Mouse (Mus musculus): Measurements from ENCODE around the gene Pilra. TPM values are rescaled to one million over a fixed set of nuclear protein-coding genes. Genes with fewer than 3 reads are reported as not detected.

The Pilra gene
- total and polyA plus RNA-seq, 3 experiments, result 0.97 to 3.1 (median 2.6) TPM

GRCm38 (mm10) chr5:137825030-137825429 lies 11.1 kb downstream of the Pilra start:
- no peak overlapping the region for H3K4me3 ChIP-seq
- H3K4me1 ChIP-seq (ENCODE audit: control insufficient read depth, insufficient read depth, low read length), result no peaks in the 10 kb centered on the region
- H3K9ac ChIP-seq (ENCODE audit: low read depth, low read length), result no peak overlapping the region
- no peaks in the 10 kb centered on the region for H3K36me3 ChIP-seq (ENCODE audit: control insufficient read depth, insufficient read depth, low read length)
- no peak overlapping the region for H3K27ac ChIP-seq
- no peak for TF ChIP-seq POLR2A (IDR thresholded peaks at IDR 0.05; ENCODE audit: insufficient read depth, low read depth, low read length)
- no peak for TF ChIP-seq EP300 (IDR thresholded peaks at IDR 0.05; ENCODE audit: insufficient read depth, low read depth, low read length)
- no peak for DNase-seq
- no peaks in the 10 kb centered on the region for H3K27me3 ChIP-seq (ENCODE audit: control insufficient read depth, insufficient read depth, low read length)
- H3K79me2 ChIP-seq (replicated peaks; ENCODE audit: control insufficient read depth, insufficient read depth, low read length), result no peaks in the 10 kb centered on the region
- intact Hi-C loops (cut with DNase I), result no loop called here
- WGBS, result 91% methylated on average over 3 of the region's 3 CpGs

- Histone ChIP-seq H3K4me3 (no peak overlapping the region), H3K27me3 (ENCODE audit: control insufficient read depth, insufficient read depth, low read length) (no peaks in the 10 kb centered on the region), H3K27ac (no peak overlapping the region), H3K36me3 (ENCODE audit: control insufficient read depth, insufficient read depth, low read length) (no peaks in the 10 kb centered on the region), H3K79me2 (replicated peaks; ENCODE audit: control insufficient read depth, insufficient read depth, low read length) (no peaks in the 10 kb centered on the region), H3K9ac (ENCODE audit: low read depth, low read length) (no peak overlapping the region), H3K4me1 (ENCODE audit: control insufficient read depth, insufficient read depth, low read length) (no peaks in the 10 kb centered on the region)
- DNase-seq, result no peak
- 87% methylated on average over 6 of the region's 6 CpGs for WGBS
- TF ChIP-seq POLR2A (IDR thresholded peaks at IDR 0.05; ENCODE audit: insufficient read depth, low read depth, low read length), result no peak
- no peak for TF ChIP-seq EP300 (IDR thresholded peaks at IDR 0.05; ENCODE audit: insufficient read depth, low read depth, low read length)
- no peak for TF ChIP-seq CTCF (IDR thresholded peaks at IDR 0.05)
- intact Hi-C loops (cut with DNase I), result no loop called here
These were observed 12.5 kb downstream of the Pilra start for GRCm38 (mm10) chr5:137823455-137824045.

- intact Hi-C loops (cut with DNase I), result no loop called here
- no peaks in the 10 kb centered on the region for H3K27me3 ChIP-seq (ENCODE audit: control insufficient read depth, insufficient read depth, low read length)
- TF ChIP-seq EP300 (IDR thresholded peaks at IDR 0.05; ENCODE audit: insufficient read depth, low read depth, low read length), result no peak
- TF ChIP-seq POLR2A (IDR thresholded peaks at IDR 0.05; ENCODE audit: insufficient read depth, low read depth, low read length), result no peak
- TF ChIP-seq CTCF (IDR thresholded peaks at IDR 0.05), result no peak
- WGBS, result 89% methylated on average over 1 of the region's 1 CpGs
- no peak overlapping the region for H3K4me3 ChIP-seq
- no peak for DNase-seq
- H3K79me2 ChIP-seq (replicated peaks; ENCODE audit: control insufficient read depth, insufficient read depth, low read length), result no peaks in the 10 kb centered on the region
- no peak overlapping the region for H3K27ac ChIP-seq
- H3K4me1 ChIP-seq (ENCODE audit: control insufficient read depth, insufficient read depth, low read length), result no peaks in the 10 kb centered on the region
- no peak overlapping the region for H3K9ac ChIP-seq (ENCODE audit: low read depth, low read length)
- H3K36me3 ChIP-seq (ENCODE audit: control insufficient read depth, insufficient read depth, low read length), result no peaks in the 10 kb centered on the region
These were observed 13.5 kb downstream of the Pilra start for GRCm38 (mm10) chr5:137822602-137823001.

GRCm38 (mm10) chr5:137822126-137822525 lies 14.0 kb downstream of the Pilra start:
- Histone ChIP-seq H3K36me3 (ENCODE audit: control insufficient read depth, insufficient read depth, low read length) (no peaks in the 10 kb centered on the region), H3K27me3 (ENCODE audit: control insufficient read depth, insufficient read depth, low read length) (no peaks in the 10 kb centered on the region), H3K9ac (ENCODE audit: low read depth, low read length) (no peak overlapping the region), H3K27ac (no peak overlapping the region), H3K79me2 (replicated peaks; ENCODE audit: control insufficient read depth, insufficient read depth, low read length) (no peaks in the 10 kb centered on the region), H3K4me1 (ENCODE audit: control insufficient read depth, insufficient read depth, low read length) (no peaks in the 10 kb centered on the region; the same call in 1 of the 2 replicates), H3K4me3 (no peak overlapping the region)
- DNase-seq, result no peak
- TF ChIP-seq CTCF (IDR thresholded peaks at IDR 0.05), result no peak
- TF ChIP-seq EP300 (IDR thresholded peaks at IDR 0.05; ENCODE audit: insufficient read depth, low read depth, low read length), result no peak
- no peak for TF ChIP-seq POLR2A (IDR thresholded peaks at IDR 0.05; ENCODE audit: insufficient read depth, low read depth, low read length)
- intact Hi-C loops (cut with DNase I), result no loop called here
- WGBS, result 75% methylated on average over 4 of the region's 4 CpGs

GRCm38 (mm10) chr5:137817466-137818222 lies 18.4 kb downstream of the Pilra start:
- no peaks in the 10 kb centered on the region for H3K79me2 ChIP-seq (replicated peaks; ENCODE audit: control insufficient read depth, insufficient read depth, low read length)
- WGBS, result 19% methylated on average over 4 of the region's 4 CpGs
- no peak overlapping the region for H3K9ac ChIP-seq (ENCODE audit: low read depth, low read length)
- no peak overlapping the region for H3K4me3 ChIP-seq
- intact Hi-C loops (cut with DNase I), result no loop called here
- no peak for DNase-seq
- H3K36me3 ChIP-seq (ENCODE audit: control insufficient read depth, insufficient read depth, low read length), result no peaks in the 10 kb centered on the region
- H3K27ac ChIP-seq, result no peak overlapping the region
- no peaks in the 10 kb centered on the region; the same call in 1 of the 2 replicates for H3K4me1 ChIP-seq (ENCODE audit: control insufficient read depth, insufficient read depth, low read length)
- H3K27me3 ChIP-seq (ENCODE audit: control insufficient read depth, insufficient read depth, low read length), result no peaks in the 10 kb centered on the region
- TF ChIP-seq POLR2A (IDR thresholded peaks at IDR 0.05; ENCODE audit: insufficient read depth, low read depth, low read length) (no peak), EP300 (IDR thresholded peaks at IDR 0.05; ENCODE audit: insufficient read depth, low read depth, low read length) (no peak), CTCF (IDR thresholded peaks at IDR 0.05) (no peak)

GRCm38 (mm10) chr5:137808316-137808715 lies 27.8 kb downstream of the Pilra start:
- Histone ChIP-seq H3K27ac (no peak overlapping the region), H3K9ac (ENCODE audit: low read depth, low read length) (no peak overlapping the region), H3K27me3 (ENCODE audit: control insufficient read depth, insufficient read depth, low read length) (no peaks in the 10 kb centered on the region), H3K4me3 (no peak overlapping the region), H3K4me1 (ENCODE audit: control insufficient read depth, insufficient read depth, low read length) (no peaks in the 10 kb centered on the region), H3K36me3 (ENCODE audit: control insufficient read depth, insufficient read depth, low read length) (no peaks in the 10 kb centered on the region), H3K79me2 (replicated peaks; ENCODE audit: control insufficient read depth, insufficient read depth, low read length) (no peaks in the 10 kb centered on the region)
- no peak for DNase-seq
- TF ChIP-seq EP300 (IDR thresholded peaks at IDR 0.05; ENCODE audit: insufficient read depth, low read depth, low read length) (no peak), POLR2A (IDR thresholded peaks at IDR 0.05; ENCODE audit: insufficient read depth, low read depth, low read length) (no peak), CTCF (IDR thresholded peaks at IDR 0.05) (no peak)
- WGBS, result 91% methylated on average over 5 of the region's 5 CpGs
- intact Hi-C loops (cut with DNase I), result no loop called here

All from heart, adult 2 months (tissue).